Mouse (Mus musculus) liver, adult 2 months (tissue): ENCODE measurements around the gene Ssc4d.

Experiments
- CTCF ChIP-seq: fragments of 200-500 bp; IDR thresholded peaks from 2 replicates; pipeline ENCODE4 v1.5.1; 2011; ENCODE audit warnings: low read depth, low read length, control low read depth
- POLR2A ChIP-seq: fragments of 200-500 bp; IDR thresholded peaks from 2 replicates; pipeline ENCODE4 v1.6.1; 2011; ENCODE audit warnings: low read length, control low read depth; ENCODE audit not compliant: insufficient read depth; ENCODE audit errors: extremely low read depth

- TF ChIP-seq POLR2A (no peak), CTCF (no peak)
Observed at GRCm38 (mm10) chr5:135979904-135980303, 5.6 kb upstream of the Ssc4d start, which contains the start of gene Zp3.
